Mouse (Mus musculus) liver, embryonic 14.5 days (tissue): ENCODE data around the gene Ptk6.

Experiments used
- CTCF ChIP-seq: IDR thresholded peaks from 2 replicates; pipeline ENCODE4 v1.5.1; 2016; ENCODE audit warnings: antibody characterized with exemption, low read depth, control low read depth
- EP300 ChIP-seq: IDR thresholded peaks from 2 replicates; pipeline ENCODE4 v1.6.1; 2016; ENCODE audit warnings: antibody characterized with exemption, low read depth

- TF ChIP-seq CTCF (no peak), EP300 (no peak)
Measured at GRCm38 (mm10) chr2:181243706-181244394, 41.3 kb upstream of the Ptk6 start.
